Mouse (Mus musculus) thymus, adult 2 months (tissue): ENCODE results near the gene Shisa6.

Source experiments
- CTCF ChIP-seq: fragments of 200-500 bp; IDR thresholded peaks from 2 replicates; pipeline ENCODE4 v1.5.1; 2012; ENCODE audit warnings: mild to moderate bottlenecking, control low read depth, low read length, moderate library complexity, borderline replicate concordance; ENCODE audit not compliant: control insufficient read depth, poor library complexity, insufficient read depth; ENCODE audit errors: extremely low read depth
- POLR2A ChIP-seq: fragments of 200-500 bp; IDR thresholded peaks from 2 replicates; pipeline ENCODE4 v1.6.1; 2012; ENCODE audit warnings: mild to moderate bottlenecking, low read length, control low read depth, moderate library complexity; ENCODE audit not compliant: control insufficient read depth, poor library complexity, insufficient read depth; ENCODE audit errors: extremely low read depth

DNA sequence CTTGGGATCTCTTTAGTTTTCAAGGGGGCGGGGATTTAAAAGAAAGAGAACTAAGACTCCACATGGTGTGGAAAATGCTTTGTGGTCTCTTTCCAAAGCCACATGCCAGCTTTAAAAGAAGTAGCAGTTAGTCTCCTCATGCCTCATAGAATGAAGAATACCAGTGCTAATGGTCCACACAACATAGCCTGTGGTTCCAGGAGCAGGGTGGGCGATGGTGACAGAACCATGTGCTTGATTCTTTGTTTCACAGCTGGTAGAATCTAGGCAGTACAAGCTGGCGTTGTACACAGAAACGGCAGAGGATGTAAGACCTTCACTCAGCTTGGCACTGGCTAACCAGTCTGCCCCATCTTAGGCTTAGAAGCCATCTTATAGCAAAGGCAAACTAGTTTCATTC, 43.3 kb upstream of the Shisa6 start:
- TF ChIP-seq CTCF (no peak), POLR2A (no peak)
